Mouse (Mus musculus): ENCODE measurements around the gene Chrna9. TPM values are rescaled to one million over a fixed set of nuclear protein-coding genes. Genes with fewer than 3 reads are reported as not detected.

Chrna9 gene
- total and polyA plus RNA-seq, 3 experiments, result 0.57 TPM; not detected in 2

- Histone ChIP-seq H3K4me1 (ENCODE audit: control insufficient read depth in 1 of 2, insufficient read depth in 2 of 2) (peaks cover 13 to 26% of the 10 kb centered on the region in 2 experiments), H3K27ac (ENCODE audit: insufficient read depth, low read depth) (no peak overlapping the region), H3K27me3 (replicated peaks) (no peaks in the 10 kb centered on the region), H3K4me3 (replicated peaks in 1 of 3; ENCODE audit: low read depth in 2 of 3, low read length in 2 of 3, poor library complexity in 1 of 3) (no peak overlapping the region), H3K79me2 (replicated peaks; ENCODE audit: control insufficient read depth, extremely low read depth, insufficient read depth, poor library complexity, severe bottlenecking) (no peaks in the 10 kb centered on the region), H3K9me3 (replicated peaks; ENCODE audit: low read length) (no peaks in the 10 kb centered on the region), H3K9ac (ENCODE audit: insufficient read depth, low read depth) (no peak overlapping the region), H3K4me2 (ENCODE audit: insufficient read depth, low read depth, poor library complexity, severe bottlenecking) (no peak overlapping the region), H3K36me3 (replicated peaks in 1 of 2; ENCODE audit: control insufficient read depth in 1 of 2, insufficient read depth in 1 of 2, low read length in 1 of 2) (no peaks in the 10 kb centered on the region)
- in situ Hi-C loops (cut with MboI; ENCODE audit: low pct_ligation_motif_present, low pct_unique_long_range_greater_than_20kb, low sequenced_read_pairs), result no loop called here
- TF ChIP-seq JUN (IDR thresholded peaks at IDR 0.05; ENCODE audit: insufficient read depth, low read depth, low read length), result no peak
- TF ChIP-seq PAX5 (IDR thresholded peaks at IDR 0.05; ENCODE audit: low read length), result no peak
- TF ChIP-seq USF2 (conservative IDR thresholded peaks at IDR 0.05; ENCODE audit: low read depth, low read length), result no peak
- TF ChIP-seq E2F4 (IDR thresholded peaks at IDR 0.05; ENCODE audit: insufficient replicate concordance, low read depth, low read length), result no peak
- TF ChIP-seq MAFK (IDR thresholded peaks at IDR 0.05; ENCODE audit: insufficient replicate concordance, low read length), result no peak
- no peak for TF ChIP-seq ZMIZ1 (IDR thresholded peaks at IDR 0.05; ENCODE audit: low read depth, low read length)
- TF ChIP-seq POLR2AphosphoS2 (IDR thresholded peaks at IDR 0.05; ENCODE audit: low read depth, low read length), result no peak
- no peak for DNase-seq (ENCODE audit: extremely low read depth)
- dilution Hi-C loops (cut with MboI; ENCODE audit: extremely low pct_ligation_motif_present, extremely low pct_unique_long_range_greater_than_20kb, low sequenced_read_pairs), result no loop called here
Measured at GRCm38 (mm10) chr5:66008245-66008967, 73.7 kb downstream of the Chrna9 start.

GRCm38 (mm10) chr5:66013999-66014398 is 79.3 kb downstream of the Chrna9 start:
- Histone ChIP-seq H3K4me3 (replicated peaks in 1 of 3; ENCODE audit: low read depth in 2 of 3, low read length in 2 of 3, poor library complexity in 1 of 3) (no peak overlapping the region), H3K4me2 (ENCODE audit: insufficient read depth, low read depth, poor library complexity, severe bottlenecking) (no peak overlapping the region), H3K9me3 (replicated peaks; ENCODE audit: low read length) (no peaks in the 10 kb centered on the region), H3K4me1 (ENCODE audit: control insufficient read depth in 1 of 2, insufficient read depth in 2 of 2) (peaks cover 0 to 13% of the 10 kb centered on the region in 2 experiments; a peak in 2 of 4 replicates), H3K27me3 (replicated peaks) (no peaks in the 10 kb centered on the region), H3K36me3 (replicated peaks in 1 of 2; ENCODE audit: control insufficient read depth in 1 of 2, insufficient read depth in 1 of 2, low read length in 1 of 2) (peaks cover 0 to 8% of the 10 kb centered on the region in 2 experiments), H3K27ac (ENCODE audit: insufficient read depth, low read depth) (no peak overlapping the region), H3K79me2 (replicated peaks; ENCODE audit: control insufficient read depth, extremely low read depth, insufficient read depth, poor library complexity, severe bottlenecking) (no peaks in the 10 kb centered on the region), H3K9ac (ENCODE audit: insufficient read depth, low read depth) (no peak overlapping the region)
- no peak for DNase-seq (ENCODE audit: extremely low read depth)
- no peak for TF ChIP-seq ZC3H11A (IDR thresholded peaks at IDR 0.05; ENCODE audit: low read depth, low read length)
- no peak for TF ChIP-seq CTCF (conservative IDR thresholded peaks at IDR 0.05 in 1 of 2, IDR thresholded peaks at IDR 0.05 in 1 of 2; ENCODE audit: low read depth in 2 of 2, low read length in 2 of 2)
- no peak for TF ChIP-seq TBP (conservative IDR thresholded peaks at IDR 0.05; ENCODE audit: low read depth, low read length)
- no peak for TF ChIP-seq NELFE (IDR thresholded peaks at IDR 0.05; ENCODE audit: low read depth, low read length)
- TF ChIP-seq USF2 (conservative IDR thresholded peaks at IDR 0.05; ENCODE audit: low read depth, low read length), result no peak
- no peak for TF ChIP-seq MAX (IDR thresholded peaks at IDR 0.05; ENCODE audit: low read length)
- TF ChIP-seq SMC3 (IDR thresholded peaks at IDR 0.05; ENCODE audit: low read depth, low read length), result no peak
- dilution Hi-C loops (cut with MboI; ENCODE audit: extremely low pct_ligation_motif_present, extremely low pct_unique_long_range_greater_than_20kb, low sequenced_read_pairs), result no loop called here
- in situ Hi-C loops (cut with MboI; ENCODE audit: low pct_ligation_motif_present, low pct_unique_long_range_greater_than_20kb, low sequenced_read_pairs), result no loop called here

- DNase-seq (ENCODE audit: extremely low read depth), result no peak
- in situ Hi-C loops (cut with MboI; ENCODE audit: low pct_ligation_motif_present, low pct_unique_long_range_greater_than_20kb, low sequenced_read_pairs), result no loop called here
- Histone ChIP-seq H3K9ac (ENCODE audit: insufficient read depth, low read depth) (no peak overlapping the region), H3K4me2 (ENCODE audit: insufficient read depth, low read depth, poor library complexity, severe bottlenecking) (no peak overlapping the region), H3K27ac (ENCODE audit: insufficient read depth, low read depth) (no peak overlapping the region), H3K36me3 (replicated peaks in 1 of 2; ENCODE audit: control insufficient read depth in 1 of 2, insufficient read depth in 1 of 2, low read length in 1 of 2) (peaks cover 0 to 13% of the 10 kb centered on the region in 2 experiments), H3K27me3 (replicated peaks) (no peaks in the 10 kb centered on the region), H3K79me2 (replicated peaks; ENCODE audit: control insufficient read depth, extremely low read depth, insufficient read depth, poor library complexity, severe bottlenecking) (no peaks in the 10 kb centered on the region), H3K4me3 (replicated peaks in 1 of 3; ENCODE audit: low read depth in 2 of 3, low read length in 2 of 3, poor library complexity in 1 of 3) (no peak overlapping the region), H3K4me1 (ENCODE audit: control insufficient read depth in 1 of 2, insufficient read depth in 2 of 2) (peaks cover 0 to 8% of the 10 kb centered on the region in 2 experiments; a peak in 2 of 4 replicates), H3K9me3 (replicated peaks; ENCODE audit: low read length) (no peaks in the 10 kb centered on the region)
- dilution Hi-C loops (cut with MboI; ENCODE audit: extremely low pct_ligation_motif_present, extremely low pct_unique_long_range_greater_than_20kb, low sequenced_read_pairs), result no loop called here
- no peak for TF ChIP-seq E2F4 (IDR thresholded peaks at IDR 0.05; ENCODE audit: insufficient replicate concordance, low read depth, low read length)
- no peak for TF ChIP-seq SIN3A (IDR thresholded peaks at IDR 0.05; ENCODE audit: low read length)
Measured at GRCm38 (mm10) chr5:66014437-66014836, 79.7 kb downstream of the Chrna9 start.
